Mouse (Mus musculus) adrenal gland, adult 18-20 months (tissue): Measurements from ENCODE around the gene Olfr44. TPM values are rescaled to one million over a fixed set of nuclear protein-coding genes. Genes with fewer than 3 reads are reported as not detected.

ENCODE experiments used
- DNase-seq, 2 experiments: peaks; one replicate each; pipeline ENCODE4 v3.0.0; 2021 to 2022; ENCODE audit warnings: low spot score in 2 of 2
- long read RNA-seq, 2 experiments: library from polyadenylated mRNA; stranded (forward); transcript quantifications; one replicate each; pipeline ENCODE4 v2.0.0; 2021
- total RNA-seq, 2 experiments: library from RNA; stranded (reverse); gene quantifications; 1 replicate in 1 of 2; 2 replicates in 1 of 2; pipeline ENCODE4 v1.2.3; 2021

The Olfr44 gene
- total RNA-seq, result not detected
- long read RNA-seq, experiment 1, result 0 reads
- long read RNA-seq, experiment 2, result 0 reads

DNA sequence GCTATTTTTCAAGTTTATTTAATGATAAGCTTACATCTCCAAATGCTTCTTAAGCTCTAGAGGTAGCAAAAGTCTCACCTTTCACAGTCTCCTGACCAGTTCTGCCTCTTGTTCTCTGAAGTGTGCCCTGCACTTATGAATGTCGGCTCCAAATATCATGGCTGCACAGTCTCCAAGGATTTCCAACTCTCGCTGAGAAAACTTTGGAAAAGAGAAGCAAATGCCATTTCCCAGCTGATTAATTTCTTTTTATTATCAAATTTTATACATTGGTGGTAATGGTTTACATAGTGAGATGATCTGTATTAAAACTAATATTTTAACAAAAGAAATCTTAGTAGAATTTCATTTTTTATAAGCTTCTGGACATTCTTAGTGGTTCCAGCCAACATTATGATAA, at the start of gene Olfr44:
Gene Olfr44, minus strand, starts transcription at position 101 of the 400 bp plus-strand sequence.
- DNase-seq, result no peak

DNA sequence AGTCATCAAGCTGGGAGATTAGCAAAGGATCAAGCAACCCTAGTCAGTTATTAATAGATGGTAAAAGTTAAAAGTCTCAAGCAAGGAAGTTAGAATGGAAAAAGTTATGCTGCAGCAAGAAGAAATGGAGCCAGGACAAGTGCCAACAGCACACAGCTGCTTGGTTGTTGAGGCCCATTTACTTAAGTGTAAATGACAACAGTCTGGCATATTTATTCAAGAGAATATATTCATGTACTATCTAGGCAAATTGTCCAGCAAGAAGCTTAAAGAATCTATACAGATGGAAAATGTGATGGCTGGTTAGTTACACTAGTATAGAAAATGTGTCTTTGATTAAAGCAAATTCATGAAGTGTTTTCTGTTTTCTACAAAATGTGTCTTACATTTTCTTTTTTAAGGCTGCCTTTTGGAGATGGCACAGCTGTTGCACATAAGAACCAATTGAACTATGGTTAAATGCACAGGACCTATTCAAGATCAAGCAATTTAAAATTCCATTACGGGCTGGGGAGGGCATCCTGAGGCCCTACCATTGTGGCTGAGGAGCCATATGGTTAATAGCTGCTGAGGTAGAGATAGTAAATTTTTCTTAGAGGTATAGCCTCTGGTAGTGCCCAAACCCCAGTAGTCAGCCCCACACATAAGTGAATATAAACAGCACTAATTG, 30.0 kb upstream of the Olfr44 start:
- no peak for DNase-seq

GRCm38 (mm10) chr9:39518595-39518994, 24.8 kb upstream of the Olfr44 start:
- no peak for DNase-seq

DNA sequence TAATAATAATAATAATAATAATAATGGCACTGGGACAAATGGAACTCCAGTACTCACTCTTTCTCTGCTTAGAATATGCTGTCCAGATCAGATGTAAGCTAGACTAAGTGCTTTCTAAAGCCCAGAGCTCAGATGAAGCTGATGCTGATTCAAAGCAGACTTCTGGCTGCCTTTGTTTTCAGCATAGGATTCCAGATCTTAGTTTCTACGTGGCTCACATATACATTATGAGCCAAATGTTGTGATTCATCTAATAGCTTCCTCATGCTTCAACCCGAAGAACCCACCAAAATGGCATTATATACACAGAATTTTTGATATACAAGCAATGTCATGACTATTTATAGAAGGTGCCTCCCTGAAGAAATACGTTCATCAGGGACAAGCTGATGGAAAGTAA, 21.7 kb upstream of the Olfr44 start, which contains the start of gene Olfr957:
Gene Olfr957, minus strand, starts transcription at position 279 of the 400 bp plus-strand sequence.
- DNase-seq, result no peak

- no peak for DNase-seq
Measured at GRCm38 (mm10) chr9:39509412-39509811, 15.6 kb upstream of the Olfr44 start.

- peak; percentile 32 to 36 for DNase-seq
Measured at GRCm38 (mm10) chr9:39508998-39509397, 15.2 kb upstream of the Olfr44 start.

DNA sequence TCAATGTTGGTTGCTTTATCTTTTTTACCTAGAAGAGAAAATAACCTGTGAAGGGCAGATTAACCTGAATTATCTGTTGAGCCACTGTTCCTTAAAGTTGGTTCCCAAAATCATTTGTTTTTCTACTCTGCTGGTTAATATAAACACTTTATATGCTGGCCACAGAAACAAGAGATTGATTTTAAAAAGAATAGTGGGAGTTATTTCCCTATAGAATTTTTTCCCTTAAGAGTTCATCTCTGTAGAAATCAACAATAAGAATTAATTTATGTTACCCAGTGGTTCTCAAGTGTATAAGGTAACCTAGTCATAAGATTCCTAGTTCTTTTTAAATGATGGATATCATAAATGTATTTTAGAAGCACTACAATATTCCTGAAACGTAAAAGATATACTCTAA, 22.0 kb downstream of the Olfr44 start, which contains the start of gene Olfr955:
Gene Olfr955, minus strand, starts transcription at position 101 of the 400 bp plus-strand sequence.
- DNase-seq, result no peak

DNA sequence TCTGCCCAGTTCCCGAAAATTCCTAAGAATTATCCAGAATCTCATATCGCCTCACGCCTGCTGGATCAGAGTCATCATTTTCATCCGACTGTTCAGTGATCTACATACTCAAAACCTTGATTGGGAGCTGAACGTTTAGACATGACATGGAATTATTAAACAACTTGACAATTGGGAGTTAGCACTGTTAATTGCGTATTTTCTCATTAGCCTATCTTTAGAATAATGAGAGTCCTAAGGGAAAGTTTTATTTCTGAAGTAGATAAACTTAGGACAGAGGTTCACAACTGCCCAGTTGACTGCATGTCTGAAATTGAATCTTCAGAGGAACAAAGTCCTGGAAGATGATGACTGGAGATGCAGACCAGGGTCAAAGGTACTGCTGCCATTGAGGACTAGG, 37.4 kb downstream of the Olfr44 start, which contains the start of gene Olfr954:
Gene Olfr954, plus strand, starts transcription at position 301 of the 400 bp plus-strand sequence.
- no peak for DNase-seq

Other genes starting within 250 kb of the Olfr44 start
- not detected for gene Olfr1537, start 244.0 kb downstream of the Olfr44 start, total RNA-seq
- gene Olfr945, start 217.2 kb downstream of the Olfr44 start, total RNA-seq, result not detected
- gene Olfr948, start 167.9 kb downstream of the Olfr44 start, total RNA-seq, result not detected
- not detected for gene Olfr951, start 106.6 kb downstream of the Olfr44 start, total RNA-seq
- gene Olfr952, start 66.8 kb downstream of the Olfr44 start, total RNA-seq, result not detected
- not detected for gene Olfr954, start 37.3 kb downstream of the Olfr44 start, total RNA-seq
- not detected for gene Olfr955, start 22.1 kb downstream of the Olfr44 start, total RNA-seq
- not detected for gene Olfr957, start 21.8 kb upstream of the Olfr44 start, total RNA-seq
- not detected for gene Olfr958, start 60.1 kb upstream of the Olfr44 start, total RNA-seq
- not detected for gene Olfr959, start 81.6 kb upstream of the Olfr44 start, total RNA-seq
- 10 to 100 TPM in 1 of 2 experiments, 1 to 10 TPM in 1; 9.6 to 10.9 TPM for gene AW551984, start 110.4 kb upstream of the Olfr44 start, total RNA-seq
- gene Olfr148, start 116.7 kb upstream of the Olfr44 start, total RNA-seq, result not detected
- not detected for gene Olfr960, start 127.4 kb upstream of the Olfr44 start, total RNA-seq
- gene Olfr961, start 151.1 kb upstream of the Olfr44 start, total RNA-seq, result not detected
- gene Olfr963, start 173.2 kb upstream of the Olfr44 start, total RNA-seq, result not detected
- gene Olfr149, start 213.1 kb upstream of the Olfr44 start, total RNA-seq, result not detected
- gene Olfr965, start 217.4 kb upstream of the Olfr44 start, total RNA-seq, result not detected
- gene Olfr150, start 237.0 kb upstream of the Olfr44 start, total RNA-seq, result not detected